Mouse (Mus musculus): Measurements from ENCODE around the gene Tmem174. TPM values are rescaled to one million over a fixed set of nuclear protein-coding genes. Genes with fewer than 3 reads are reported as not detected.

The Tmem174 gene
- polyA plus RNA-seq, 1 experiment from 2014 or later = not detected

GRCm38 (mm10) chr13:98593938-98594539 lies 43.2 kb downstream of the Tmem174 start:
- H3K9ac ChIP-seq = no peak overlapping the region
- H3K27me3 ChIP-seq (replicated peaks) = no peaks in the 10 kb centered on the region; the same call in 1 of the 2 replicates
- peaks cover 9% of the 10 kb centered on the region; the same call in 1 of the 2 replicates for H3K4me1 ChIP-seq (replicated peaks)
- no peak overlapping the region for H3K4me3 ChIP-seq
- H3K27ac ChIP-seq (ENCODE audit: poor library complexity, severe bottlenecking) = no peak overlapping the region
- WGBS = 79% methylated on average over 11 of the region's 11 CpGs
- ATAC-seq (ENCODE audit: insufficient number of reproducible peaks, low FRiP score) = no peak
- no peak overlapping the region for H3K4me2 ChIP-seq
- no peaks in the 10 kb centered on the region for H3K9me3 ChIP-seq (replicated peaks)
- no peaks in the 10 kb centered on the region for H3K36me3 ChIP-seq

GRCm38 (mm10) chr13:98591406-98591805 lies 45.8 kb downstream of the Tmem174 start:
- Histone ChIP-seq H3K4me2 (no peak overlapping the region), H3K4me3 (no peak overlapping the region), H3K36me3 (no peaks in the 10 kb centered on the region), H3K27ac (ENCODE audit: poor library complexity, severe bottlenecking) (no peak overlapping the region), H3K9ac (no peak overlapping the region), H3K9me3 (replicated peaks) (no peaks in the 10 kb centered on the region), H3K4me1 (replicated peaks) (peaks cover 26% of the 10 kb centered on the region), H3K27me3 (replicated peaks) (peaks cover 3% of the 10 kb centered on the region; the same call in 1 of the 2 replicates)
- WGBS = 59% methylated on average over 6 of the region's 6 CpGs
- no peak for ATAC-seq (ENCODE audit: insufficient number of reproducible peaks, low FRiP score)

GRCm38 (mm10) chr13:98590693-98591389 lies 46.4 kb downstream of the Tmem174 start:
- H3K9ac ChIP-seq = no peak overlapping the region
- H3K9me3 ChIP-seq (replicated peaks) = no peaks in the 10 kb centered on the region
- WGBS = 70% methylated on average over 6 of the region's 6 CpGs
- H3K27ac ChIP-seq (ENCODE audit: poor library complexity, severe bottlenecking) = no peak overlapping the region
- H3K27me3 ChIP-seq (replicated peaks) = peaks cover 6% of the 10 kb centered on the region
- no peak overlapping the region for H3K4me2 ChIP-seq
- ATAC-seq (ENCODE audit: insufficient number of reproducible peaks, low FRiP score) = no peak
- no peaks in the 10 kb centered on the region for H3K36me3 ChIP-seq
- H3K4me3 ChIP-seq = no peak overlapping the region
- H3K4me1 ChIP-seq (replicated peaks) = peaks cover 30% of the 10 kb centered on the region

GRCm38 (mm10) chr13:98589572-98589971 lies 47.6 kb downstream of the Tmem174 start:
- Histone ChIP-seq H3K27ac (ENCODE audit: poor library complexity, severe bottlenecking) (no peak overlapping the region), H3K4me2 (peak overlapping the region; percentile 89), H3K4me3 (no peak overlapping the region), H3K27me3 (replicated peaks) (peaks cover 18% of the 10 kb centered on the region), H3K4me1 (replicated peaks) (peaks cover 31% of the 10 kb centered on the region), H3K36me3 (no peaks in the 10 kb centered on the region), H3K9ac (no peak overlapping the region), H3K9me3 (replicated peaks) (no peaks in the 10 kb centered on the region)
- WGBS = 51% methylated on average over 9 of the region's 9 CpGs
- ATAC-seq (ENCODE audit: insufficient number of reproducible peaks, low FRiP score) = no peak

DNA sequence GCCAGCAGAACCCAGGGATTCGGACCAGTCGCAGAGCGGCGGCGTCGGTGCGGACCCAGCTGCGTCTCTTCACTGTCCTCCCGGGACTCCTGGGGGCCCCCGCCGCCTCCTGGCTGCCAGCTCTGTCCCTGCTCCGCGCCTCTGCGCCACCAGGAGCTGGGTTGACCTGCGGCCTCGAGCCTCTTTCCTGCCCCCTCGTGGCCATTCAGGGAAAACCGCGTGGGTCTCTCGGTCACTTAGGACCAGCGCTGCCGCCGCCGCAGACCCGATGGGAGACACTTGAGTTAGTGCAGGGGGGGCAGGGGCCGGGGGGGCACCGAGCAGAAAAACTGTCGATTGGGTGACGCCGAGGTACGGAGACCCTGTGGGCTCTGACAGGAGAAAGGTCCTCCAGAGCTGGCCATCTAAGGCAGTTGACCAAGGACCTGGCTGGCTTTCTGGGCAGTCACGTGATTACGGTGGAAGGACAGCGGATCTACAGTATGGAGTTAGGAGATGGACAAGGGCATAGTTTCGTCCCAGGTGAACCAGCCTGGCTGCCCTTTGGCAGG lies 48.2 kb downstream of the Tmem174 start:
- peaks cover 31% of the 10 kb centered on the region for H3K4me1 ChIP-seq (replicated peaks)
- H3K4me3 ChIP-seq = peak overlapping the region; percentile 57
- no peaks in the 10 kb centered on the region for H3K9me3 ChIP-seq (replicated peaks)
- peak; percentile 84 for ATAC-seq (ENCODE audit: insufficient number of reproducible peaks, low FRiP score)
- WGBS = 2% methylated on average over 35 of the region's 35 CpGs
- H3K36me3 ChIP-seq = no peaks in the 10 kb centered on the region
- H3K9ac ChIP-seq = peak overlapping the region; percentile 57
- peak overlapping the region; percentile 89 for H3K4me2 ChIP-seq
- peaks cover 23% of the 10 kb centered on the region for H3K27me3 ChIP-seq (replicated peaks)
- no peak overlapping the region for H3K27ac ChIP-seq (ENCODE audit: poor library complexity, severe bottlenecking)

DNA sequence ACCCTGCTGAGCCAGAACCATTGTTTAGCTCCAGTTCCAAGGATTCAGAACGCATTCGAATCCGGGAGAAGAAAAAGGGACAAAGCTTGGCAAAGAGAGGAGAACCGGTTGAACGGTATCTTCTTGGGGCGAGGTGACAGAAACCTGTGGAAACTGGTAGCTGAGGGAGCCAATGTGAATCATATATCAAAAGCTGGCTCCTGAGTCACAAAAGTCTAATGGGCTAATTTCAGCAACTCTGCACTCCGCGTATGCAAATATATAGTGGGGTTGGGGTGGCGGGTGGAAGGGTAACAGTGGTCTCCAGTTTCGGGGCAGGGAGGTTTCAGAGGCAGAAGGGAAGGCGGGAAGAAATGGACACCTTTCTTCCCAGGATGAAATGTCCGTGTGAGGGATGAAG lies 48.7 kb downstream of the Tmem174 start:
- H3K27ac ChIP-seq (ENCODE audit: poor library complexity, severe bottlenecking) = no peak overlapping the region
- H3K4me1 ChIP-seq (replicated peaks) = peaks cover 31% of the 10 kb centered on the region
- 0 out of 2 replicates have a peak, but pooled peaks have one; percentile 10 for ATAC-seq (ENCODE audit: insufficient number of reproducible peaks, low FRiP score)
- peaks cover 29% of the 10 kb centered on the region for H3K27me3 ChIP-seq (replicated peaks)
- WGBS = 7% methylated on average over 12 of the region's 12 CpGs
- H3K4me3 ChIP-seq = peak overlapping the region; percentile 57
- no peaks in the 10 kb centered on the region for H3K36me3 ChIP-seq
- peak overlapping the region; percentile 89 for H3K4me2 ChIP-seq
- no peaks in the 10 kb centered on the region for H3K9me3 ChIP-seq (replicated peaks)
- H3K9ac ChIP-seq = peak overlapping the region; percentile 57

DNA sequence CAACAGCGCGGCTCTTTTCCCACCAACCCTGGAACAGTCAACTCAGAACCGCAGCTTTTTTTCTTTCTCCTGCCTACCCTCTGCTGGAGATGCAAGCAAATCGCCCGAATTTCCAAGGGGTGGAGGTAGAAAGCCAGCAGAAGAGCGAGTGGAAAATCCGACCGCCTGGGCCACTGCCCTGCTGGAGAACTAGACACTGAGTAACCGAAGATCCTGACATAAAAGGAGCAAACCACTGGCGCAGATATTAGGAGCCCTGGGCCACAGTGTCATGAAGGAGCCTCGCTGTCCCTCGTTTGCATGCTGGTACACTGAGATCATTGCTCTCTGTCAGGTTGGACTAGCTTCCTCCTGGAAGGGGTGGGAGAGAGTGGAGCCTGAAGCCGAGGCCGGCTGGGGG lies 49.6 kb downstream of the Tmem174 start:
- ATAC-seq (ENCODE audit: insufficient number of reproducible peaks, low FRiP score) = no peak
- H3K27ac ChIP-seq (ENCODE audit: poor library complexity, severe bottlenecking) = no peak overlapping the region

DNA sequence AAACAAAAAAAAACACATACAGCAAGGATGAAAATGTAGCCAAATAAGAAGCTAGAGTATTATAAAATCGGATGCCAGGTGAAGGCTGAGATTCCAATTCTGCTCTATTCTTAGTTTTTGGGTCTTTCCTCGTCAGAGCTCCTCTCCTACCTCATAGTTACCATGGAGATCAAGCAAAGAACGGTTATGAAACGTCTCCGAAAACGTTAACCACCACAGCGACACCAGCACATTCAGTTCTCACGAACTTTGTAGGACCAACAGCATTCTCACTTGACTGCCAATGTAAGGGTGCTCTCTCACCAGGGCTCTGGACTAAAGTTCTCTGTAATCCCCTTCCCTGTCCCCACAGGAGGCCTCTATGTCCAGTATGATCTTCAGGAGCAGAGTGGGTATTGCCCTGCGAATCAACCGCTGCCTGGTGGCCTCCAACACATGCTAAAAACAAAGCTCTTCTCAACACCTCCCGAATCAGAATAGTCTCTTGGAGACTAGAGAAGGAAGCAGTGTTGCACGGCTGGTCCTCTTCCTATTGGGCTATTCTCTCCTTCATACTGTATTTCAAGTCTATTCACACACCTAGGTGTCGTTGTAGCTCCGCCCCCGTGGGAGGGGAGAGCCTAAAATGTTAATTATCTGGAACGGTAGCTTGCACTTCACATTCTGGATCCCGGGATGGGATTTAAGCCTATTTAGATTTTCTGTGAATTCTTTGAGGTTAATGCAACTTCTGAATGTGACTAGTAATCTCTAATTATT lies 50.2 kb downstream of the Tmem174 start:
- no peak for ATAC-seq (ENCODE audit: insufficient number of reproducible peaks, low FRiP score)
- peak overlapping the region; percentile 51 for H3K4me2 ChIP-seq
- 24% methylated on average over 17 of the region's 17 CpGs for WGBS

More for the DNA sequence above, 49.6 kb downstream of the Tmem174 start:
- H3K9me3 ChIP-seq (replicated peaks) = no peaks in the 10 kb centered on the region
- no peak overlapping the region for H3K9ac ChIP-seq
- no peak overlapping the region for H3K4me3 ChIP-seq
- peaks cover 34% of the 10 kb centered on the region for H3K27me3 ChIP-seq (replicated peaks)
- H3K36me3 ChIP-seq = no peaks in the 10 kb centered on the region
- WGBS = 2% methylated on average over 14 of the region's 14 CpGs
- H3K4me2 ChIP-seq = peak overlapping the region; percentile 51
- peaks cover 31% of the 10 kb centered on the region for H3K4me1 ChIP-seq (replicated peaks)

More for the DNA sequence above, 50.2 kb downstream of the Tmem174 start:
- Histone ChIP-seq H3K4me1 (replicated peaks) (peaks cover 29% of the 10 kb centered on the region), H3K36me3 (no peaks in the 10 kb centered on the region), H3K9me3 (replicated peaks) (no peaks in the 10 kb centered on the region), H3K27ac (ENCODE audit: poor library complexity, severe bottlenecking) (no peak overlapping the region), H3K9ac (no peak overlapping the region), H3K27me3 (replicated peaks) (peaks cover 34% of the 10 kb centered on the region), H3K4me3 (no peak overlapping the region)

Other genes with a start within 250 kb of the Tmem174 start
- 0.82 TPM in 1 of 2 replicates, not detected in the other for gene Gm10320, start 145.4 kb downstream of the Tmem174 start, polyA plus RNA-seq (2016; fragmentation: Nextera tagmentation; extraction: Ambion mirVana)
- 0.93 and 1.4 TPM in 2 replicates for gene Tmem171, start 57.4 kb upstream of the Tmem174 start, polyA plus RNA-seq (2016; fragmentation: Nextera tagmentation; extraction: Ambion mirVana)
- gene Fcho2, start 178.0 kb upstream of the Tmem174 start, polyA plus RNA-seq (2016; fragmentation: Nextera tagmentation; extraction: Ambion mirVana) = 35.2 and 41.9 TPM in 2 replicates